19 mouse cellular contexts compared by ENCODE assay signal in genomic region chr3:52280681-52281080, GRCm38 (mm10).
"Had no signal": no experiment of that assay in that cellular context is flagged by ENCODE, and none has a peak within 500 bp of the region (broad histone marks: within the 10 kb centered on the region; RNA-seq: fewer than 3 reads in every experiment).

No protein-coding gene starts in this region.

- H3K9me3 ChIP-seq: kidney, embryonic 15.5 days; liver, embryonic 15.5 days; lung, embryonic 15.5 days; megakaryocyte, embryonic 14.5 days; midbrain, embryonic 10.5 days had no signal

- H3K4me1 ChIP-seq: liver, embryonic 15.5 days; midbrain, embryonic 10.5 days had no signal

- H3K4me2 ChIP-seq: kidney, embryonic 15.5 days; liver, embryonic 11.5 days; liver, embryonic 15.5 days; lung, embryonic 15.5 days had no signal

- H3K27ac ChIP-seq: kidney, embryonic 15.5 days; left cerebral cortex, adult 2 months; liver, embryonic 15.5 days; lung, embryonic 15.5 days; midbrain, embryonic 10.5 days had no signal

- H3K27me3 ChIP-seq: kidney, embryonic 15.5 days; liver, embryonic 15.5 days; lung, embryonic 15.5 days; megakaryocyte, embryonic 14.5 days had no signal

- H3K9ac ChIP-seq: kidney, embryonic 15.5 days; liver, embryonic 15.5 days; lung, embryonic 15.5 days had no signal

- DNase-seq: kidney, adult 8-10 months; kidney, postnatal 10 days; kidney, postnatal 36 days; layer of hippocampus, postnatal 36 days; lung, adult 18-20 months; lung, postnatal 10 days; lung, postnatal 36 days; thymus, adult 18-20 months; thymus, postnatal 14 days had no signal

- H3K36me3 ChIP-seq: kidney, embryonic 15.5 days; liver, embryonic 15.5 days; lung, embryonic 15.5 days; midbrain, embryonic 10.5 days had no signal

- H3K4me3 ChIP-seq: kidney, embryonic 15.5 days; left cerebral cortex, adult 2 months; liver, embryonic 15.5 days; lung, embryonic 15.5 days; megakaryocyte, embryonic 14.5 days; midbrain, embryonic 10.5 days; myocyte had no signal

- ATAC-seq: intestine, embryonic 16.5 days; midbrain, embryonic 16.5 days had no signal
